Mouse (Mus musculus) lung, embryonic 14.5 days (tissue): ENCODE measurements at regions not wholly inside any gene's neighbourhood (a gene's known extent, or its start where the extent isn't known, plus 50 kb on each side); places are given as distances from the start of the nearest gene placed in this dataset.

Experiments
- ATAC-seq: fragments of 200-750 bp; cut with Nextera tagmentation; 2 replicates; pipeline ENCODE4 v1.8.0; 2017; ENCODE audit warnings: mild to moderate bottlenecking, moderate TSS enrichment, moderate library complexity; ENCODE audit not compliant: insufficient read depth
- DNase-seq: peaks from one replicate; pipeline ENCODE4 v3.0.0-alpha.2; 2015
- H3K27ac ChIP-seq: fragments of 300-500 bp; sonication (generic); 2 replicates; pipeline ENCODE4 v1.5.1; 2014; ENCODE audit warnings: low read depth, mild to moderate bottlenecking, moderate library complexity
- H3K27me3 ChIP-seq: fragments of 300-500 bp; sonication (generic); 2 replicates; pipeline ENCODE4 v1.6.1; 2014; ENCODE audit warnings: low read length, control low read depth; ENCODE audit not compliant: insufficient read depth
- H3K36me3 ChIP-seq: fragments of 300-500 bp; sonication (generic); 2 replicates; pipeline ENCODE4 v1.6.1; 2014; ENCODE audit warnings: control low read depth; ENCODE audit not compliant: insufficient read depth
- H3K4me1 ChIP-seq: fragments of 300-500 bp; sonication (generic); 2 replicates; pipeline ENCODE4 v1.6.1; 2014; ENCODE audit warnings: antibody characterized with exemption, control low read depth; ENCODE audit not compliant: insufficient read depth
- H3K4me2 ChIP-seq: fragments of 300-500 bp; sonication (generic); 2 replicates; pipeline ENCODE4 v1.6.1; 2014; ENCODE audit warnings: mild to moderate bottlenecking
- H3K4me3 ChIP-seq: fragments of 300-500 bp; sonication (generic); 2 replicates; pipeline ENCODE4 v1.5.1; 2014; ENCODE audit warnings: low read depth, low read length
- H3K9ac ChIP-seq: fragments of 300-500 bp; sonication (generic); 2 replicates; pipeline ENCODE4 v1.6.1; 2014
- H3K9me3 ChIP-seq: fragments of 300-500 bp; sonication (generic); 2 replicates; pipeline ENCODE4 v1.6.1; 2016; ENCODE audit warnings: low read depth, low read length, control low read depth
- CTCF ChIP-seq: IDR thresholded peaks from 2 replicates; pipeline ENCODE4 v1.5.1; 2016; ENCODE audit warnings: antibody characterized with exemption, low read depth
- WGBS: fragments of 180-500 bp; shearing (Covaris S2); extraction: QIAGEN DNeasy Blood & Tissue Kit; methylation state at CpG from one replicate; pipeline ENCODE4 v1.1.7; 2014; 5-methylcytosine and 5-hydroxymethylcytosine counted together

DNA sequence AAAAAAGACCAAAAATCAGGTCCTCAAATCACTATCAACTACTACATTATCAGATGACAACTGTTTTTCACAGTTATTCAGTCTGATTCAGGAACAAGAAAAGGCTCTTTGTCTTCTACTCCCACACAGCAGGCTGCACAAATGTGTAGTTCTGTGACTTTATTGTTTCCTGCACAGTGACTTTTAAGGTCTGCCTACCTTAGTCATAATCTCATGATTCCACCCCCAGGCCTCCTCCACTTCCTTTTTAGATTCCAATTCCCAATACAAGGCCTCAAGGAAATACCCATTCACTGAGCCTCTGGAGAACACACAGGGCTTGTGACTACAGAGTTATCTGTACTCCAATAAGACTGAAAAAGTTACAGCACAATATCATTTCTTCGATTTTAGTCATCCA lies 1535.4 kb upstream of the Zeb2 start:
- no peak overlapping the region for H3K4me3 ChIP-seq
- no peak overlapping the region for H3K27ac ChIP-seq
- WGBS, result 97% methylated on average over 1 of the region's 1 CpGs
- no peaks in the 10 kb centered on the region for H3K27me3 ChIP-seq
- H3K4me2 ChIP-seq, result no peak overlapping the region
- H3K36me3 ChIP-seq, result no peaks in the 10 kb centered on the region
- no peak overlapping the region for H3K9ac ChIP-seq
- H3K9me3 ChIP-seq, result no peaks in the 10 kb centered on the region
- no peak for ATAC-seq
- no peak for TF ChIP-seq CTCF
- H3K4me1 ChIP-seq, result no peaks in the 10 kb centered on the region
- DNase-seq, result no peak

DNA sequence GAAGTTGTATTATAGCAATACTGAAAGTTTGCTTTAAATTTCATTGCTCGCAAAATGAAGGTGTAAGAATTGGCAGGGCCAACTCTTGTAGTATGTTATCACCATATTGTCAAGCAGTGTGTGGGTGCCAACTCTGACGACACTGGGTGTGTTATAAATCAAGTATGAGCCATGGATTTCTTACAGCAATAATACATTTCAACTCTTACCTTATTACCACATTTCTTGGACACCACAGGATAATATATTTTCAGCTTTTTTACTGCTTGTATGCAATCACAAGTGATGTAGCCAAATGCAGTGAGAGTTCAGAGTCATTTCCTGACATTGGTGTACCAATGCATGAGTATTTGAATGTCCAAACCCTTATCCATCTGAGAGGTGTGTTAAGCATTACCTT lies 1529.2 kb upstream of the Zeb2 start:
- Histone ChIP-seq H3K27ac (no peak overlapping the region), H3K4me2 (no peak overlapping the region), H3K4me1 (no peaks in the 10 kb centered on the region), H3K4me3 (no peak overlapping the region), H3K36me3 (no peaks in the 10 kb centered on the region), H3K9ac (no peak overlapping the region), H3K27me3 (no peaks in the 10 kb centered on the region), H3K9me3 (no peaks in the 10 kb centered on the region)
- WGBS, result 52% methylated on average over 2 of the region's 2 CpGs
- peak; percentile 8 for DNase-seq
- ATAC-seq, result no peak
- TF ChIP-seq CTCF, result no peak

DNA sequence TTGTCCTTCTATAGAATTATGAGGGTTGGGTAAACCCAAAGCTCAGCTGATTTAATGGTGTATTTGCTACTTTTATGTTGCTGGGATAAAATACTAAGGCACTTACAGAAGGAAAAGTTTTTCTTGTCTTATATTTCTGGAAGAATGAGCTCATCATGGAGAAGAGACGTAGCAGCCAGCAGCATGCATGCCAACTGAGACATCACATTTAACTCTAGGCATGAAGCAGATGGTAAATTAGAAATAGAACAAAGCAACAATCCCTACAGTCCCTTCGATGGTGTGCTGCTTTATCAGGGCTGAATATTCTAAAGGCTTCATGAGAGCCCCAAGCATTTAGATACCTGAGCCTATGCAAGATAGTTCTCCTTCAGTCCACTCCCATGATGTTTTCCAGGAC lies 1492.0 kb upstream of the Zeb2 start:
- WGBS, result 77% methylated on average over 2 of the region's 2 CpGs
- no peaks in the 10 kb centered on the region for H3K36me3 ChIP-seq
- H3K27ac ChIP-seq, result no peak overlapping the region

DNA sequence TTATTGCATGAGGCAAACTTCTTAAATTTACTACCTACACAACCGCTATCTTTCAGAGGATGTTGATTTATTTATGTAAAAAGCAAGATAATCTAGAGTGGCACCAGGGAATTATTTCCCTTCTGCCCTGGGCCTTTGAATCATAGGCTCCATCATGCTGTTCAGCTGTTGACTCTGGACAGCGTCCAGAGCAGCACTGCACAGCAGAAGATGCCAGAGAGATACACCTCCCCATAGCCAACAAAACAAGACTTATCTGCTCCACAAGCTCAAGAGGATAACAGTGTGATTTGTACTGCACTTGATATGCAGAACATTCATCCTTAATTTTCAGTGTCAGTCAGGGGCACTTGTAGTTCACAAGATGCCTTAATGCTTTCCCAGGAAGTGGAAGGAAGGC lies 1464.6 kb upstream of the Zeb2 start:
- Histone ChIP-seq H3K9me3 (no peaks in the 10 kb centered on the region), H3K4me3 (no peak overlapping the region), H3K27me3 (no peaks in the 10 kb centered on the region), H3K9ac (no peak overlapping the region), H3K4me2 (no peak overlapping the region), H3K4me1 (no peaks in the 10 kb centered on the region), H3K27ac (0 out of 2 replicates have a peak overlapping the region, but pooled peaks have one; percentile 24), H3K36me3 (no peaks in the 10 kb centered on the region)
- ATAC-seq, result no peak; the same call in 1 of the 2 replicates
- peak; percentile 36 for DNase-seq
- WGBS, result 26% methylated on average over 2 of the region's 2 CpGs
- TF ChIP-seq CTCF, result no peak

More for the DNA sequence above, 1492.0 kb upstream of the Zeb2 start:
- Histone ChIP-seq H3K4me2 (no peak overlapping the region), H3K4me1 (no peaks in the 10 kb centered on the region), H3K4me3 (no peak overlapping the region), H3K9ac (no peak overlapping the region), H3K27me3 (no peaks in the 10 kb centered on the region), H3K9me3 (no peaks in the 10 kb centered on the region)
- DNase-seq (no peak), ATAC-seq (no peak)
- TF ChIP-seq CTCF, result no peak

DNA sequence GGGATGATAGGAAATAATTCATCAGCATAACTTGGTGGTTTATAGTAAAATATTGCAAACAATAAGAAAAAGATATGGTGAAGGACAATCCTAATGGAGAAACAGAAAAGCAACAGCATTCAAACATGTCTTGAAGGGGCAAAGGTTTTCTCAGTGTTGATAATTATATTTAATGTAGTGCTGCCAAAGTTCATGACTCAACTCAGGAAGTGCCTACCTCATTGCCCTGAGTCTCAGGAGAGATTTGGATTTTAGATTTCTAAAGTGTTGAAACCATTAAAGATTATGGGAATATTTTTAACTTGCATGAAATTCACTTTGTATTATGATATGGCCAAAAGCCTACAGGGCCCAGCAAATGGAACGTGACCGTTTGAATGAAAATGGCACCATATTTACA lies 1453.2 kb upstream of the Zeb2 start:
- Histone ChIP-seq H3K4me2 (no peak overlapping the region), H3K27me3 (no peaks in the 10 kb centered on the region), H3K36me3 (no peaks in the 10 kb centered on the region), H3K27ac (no peak overlapping the region), H3K9ac (no peak overlapping the region), H3K4me1 (no peaks in the 10 kb centered on the region), H3K9me3 (no peaks in the 10 kb centered on the region), H3K4me3 (no peak overlapping the region)
- no peak for ATAC-seq
- DNase-seq, result no peak
- 91% methylated on average over 2 of the region's 2 CpGs for WGBS
- no peak for TF ChIP-seq CTCF

DNA sequence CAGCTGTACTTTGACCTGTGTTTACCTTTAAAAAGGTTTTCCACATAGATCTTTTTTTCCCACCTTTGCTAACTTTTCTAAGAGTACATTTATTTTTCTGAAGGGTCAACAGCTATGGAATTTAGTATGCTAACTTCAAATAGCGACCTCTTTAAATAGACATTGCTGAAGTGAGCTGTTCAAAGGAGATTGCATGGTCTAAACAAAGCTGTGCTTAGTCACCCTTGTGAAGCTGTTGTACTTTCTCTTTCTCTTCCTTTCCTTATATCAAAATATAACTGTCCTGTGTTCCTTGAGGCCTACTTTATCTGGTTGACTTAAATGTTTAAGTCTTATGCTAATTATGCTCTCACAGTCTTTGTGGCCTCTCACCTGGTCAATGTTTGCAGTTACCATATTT lies 1416.2 kb upstream of the Zeb2 start:
- no peaks in the 10 kb centered on the region for H3K9me3 ChIP-seq
- TF ChIP-seq CTCF, result no peak

DNA sequence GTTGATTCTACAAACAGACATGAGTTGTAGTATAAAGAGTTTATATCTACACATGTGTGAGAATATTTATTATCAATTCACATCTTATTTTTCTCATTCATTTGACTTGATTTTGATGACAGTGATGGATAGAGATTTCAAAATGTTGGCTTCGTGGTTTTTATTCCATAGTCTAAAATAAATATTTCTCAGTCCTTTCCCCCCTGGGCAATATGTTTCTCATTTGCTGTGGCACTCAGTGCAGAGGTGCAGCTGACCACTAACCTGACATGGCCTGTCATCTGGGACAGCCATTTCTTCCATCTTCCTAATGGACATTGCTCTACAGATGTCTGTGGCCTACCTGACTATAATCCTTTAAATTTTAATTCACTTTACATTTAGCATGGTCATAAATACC lies 1413.5 kb upstream of the Zeb2 start:
- ATAC-seq (no peak), DNase-seq (no peak)
- H3K4me3 ChIP-seq, result no peak overlapping the region
- H3K4me1 ChIP-seq, result no peaks in the 10 kb centered on the region
- H3K27ac ChIP-seq, result no peak overlapping the region
- no peak for TF ChIP-seq CTCF
- 66% methylated on average over 1 of the region's 1 CpGs for WGBS
- H3K27me3 ChIP-seq, result no peaks in the 10 kb centered on the region
- no peaks in the 10 kb centered on the region for H3K9me3 ChIP-seq
- H3K4me2 ChIP-seq, result no peak overlapping the region
- H3K36me3 ChIP-seq, result no peaks in the 10 kb centered on the region
- no peak overlapping the region for H3K9ac ChIP-seq

More for the DNA sequence above, 1416.2 kb upstream of the Zeb2 start:
- Histone ChIP-seq H3K27me3 (no peaks in the 10 kb centered on the region), H3K4me1 (no peaks in the 10 kb centered on the region), H3K4me3 (no peak overlapping the region), H3K9ac (no peak overlapping the region), H3K4me2 (no peak overlapping the region), H3K27ac (no peak overlapping the region), H3K36me3 (no peaks in the 10 kb centered on the region)
- DNase-seq (no peak), ATAC-seq (no peak)
- WGBS, result 46% methylated on average over 1 of the region's 1 CpGs

DNA sequence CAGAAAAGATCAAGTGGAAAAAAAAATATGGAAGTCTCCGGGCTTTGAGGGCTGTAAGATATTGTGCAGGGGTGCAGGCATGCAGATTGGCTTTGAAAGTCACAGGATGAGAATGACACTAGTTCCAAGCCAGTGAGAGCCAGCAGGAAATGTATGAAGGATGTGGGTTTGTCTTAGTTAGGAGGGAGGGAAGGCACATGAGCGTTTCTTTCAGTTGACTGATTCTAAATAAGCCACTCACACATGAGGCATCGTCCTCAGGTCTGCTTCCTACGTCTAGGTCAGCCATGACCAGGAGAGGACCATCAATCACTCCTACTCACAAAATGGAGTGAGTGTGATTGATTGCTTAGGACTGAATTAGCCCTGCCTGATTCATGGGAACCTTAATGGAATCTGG lies 1408.0 kb upstream of the Zeb2 start:
- DNase-seq (peak; percentile 14), ATAC-seq (peak; percentile 33; the same call in 1 of the 2 replicates)
- Histone ChIP-seq H3K9ac (no peak overlapping the region), H3K9me3 (no peaks in the 10 kb centered on the region), H3K36me3 (no peaks in the 10 kb centered on the region), H3K27ac (no peak overlapping the region), H3K27me3 (no peaks in the 10 kb centered on the region), H3K4me1 (peaks cover 9% of the 10 kb centered on the region), H3K4me2 (no peak overlapping the region), H3K4me3 (no peak overlapping the region)
- 10% methylated on average over 4 of the region's 4 CpGs for WGBS
- no peak for TF ChIP-seq CTCF
